Mouse (Mus musculus): Measurements from ENCODE around the gene Ptgis.

DNA sequence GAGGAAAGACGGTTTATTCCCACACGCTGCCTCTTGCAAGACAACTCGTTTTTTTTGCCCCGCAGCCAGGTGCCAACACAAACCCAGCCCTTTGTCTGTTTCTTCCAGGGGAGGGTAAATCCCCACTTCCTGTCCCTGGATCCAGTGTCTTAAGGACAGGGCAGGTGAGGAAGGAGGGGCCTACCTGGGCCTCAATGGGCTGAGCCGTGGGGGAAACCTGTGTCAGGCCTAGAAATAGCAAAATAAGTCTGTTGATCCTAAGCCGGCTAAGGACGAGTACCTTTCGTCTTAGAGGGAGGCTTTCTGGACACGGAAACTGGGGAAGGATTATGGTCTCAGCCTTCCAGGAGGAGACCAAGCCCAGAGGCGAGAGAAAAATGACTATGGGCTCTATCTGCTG lies 53.9 kb downstream of the Ptgis start:
- no peak for TF ChIP-seq MAX (IDR thresholded peaks at IDR 0.05)
- TF ChIP-seq CTCF (IDR thresholded peaks at IDR 0.05; ENCODE audit: control insufficient read depth, insufficient read depth, insufficient read length): no peak
- TF ChIP-seq FOSL1 (IDR thresholded peaks at IDR 0.05; ENCODE audit: insufficient read depth, low read length, poor library complexity, severe bottlenecking): no peak
- no peak for TF ChIP-seq USF1 (IDR thresholded peaks at IDR 0.05; ENCODE audit: low read depth)
- TF ChIP-seq MYOD1 (IDR thresholded peaks at IDR 0.05; ENCODE audit: control insufficient read depth, insufficient read length, low read depth): no peak
- no peak for TF ChIP-seq MYOG (IDR thresholded peaks at IDR 0.05; ENCODE audit: control insufficient read depth, extremely low read depth, insufficient read length)
- no peak for TF ChIP-seq CEBPB (IDR thresholded peaks at IDR 0.05; ENCODE audit: low read depth)
